Mouse (Mus musculus) gonadal fat pad, adult 2 months (tissue): ENCODE results near the gene Ptgdr2. TPM values are rescaled to one million over a fixed set of nuclear protein-coding genes. Genes with fewer than 3 reads are reported as not detected.

Source experiments
- DNase-seq: peaks from one replicate; pipeline ENCODE4 v3.0.0-alpha.2; 2012; ENCODE audit warnings: low read depth
- polyA plus RNA-seq: library from polyadenylated mRNA; depleted of rRNA; stranded (reverse); fragments of >200 nt; gene quantifications from 2 replicates; pipeline ENCODE4 v1.2.3, GENCODE M21; 2012

Ptgdr2 gene
- polyA plus RNA-seq, 1 experiment: 0.14 TPM

GRCm38 (mm10) chr19:10930641-10931040 is 6.3 kb upstream of the Ptgdr2 start:
- DNase-seq: no peak

GRCm38 (mm10) chr19:10935029-10935428 is 1.9 kb upstream of the Ptgdr2 start:
- no peak for DNase-seq

DNA sequence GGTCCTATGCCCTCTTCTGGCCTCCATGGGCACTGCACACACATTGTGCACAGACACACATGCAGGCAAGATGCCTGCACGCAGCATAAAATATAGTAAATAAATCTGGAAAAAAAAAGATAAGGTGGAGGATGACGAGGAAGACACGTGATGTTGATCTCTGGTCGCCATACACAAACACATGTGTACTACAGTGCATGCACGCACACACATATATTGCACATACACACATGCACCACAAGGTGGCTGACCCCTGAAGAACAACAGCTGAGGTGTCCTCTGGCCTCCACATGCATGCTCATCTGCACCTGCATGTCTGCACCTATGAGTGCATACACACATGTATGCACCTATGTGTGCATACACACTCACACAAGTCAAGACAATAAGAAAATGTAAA is 883 bp upstream of the Ptgdr2 start:
- no peak for DNase-seq

- DNase-seq: no peak
These were observed 1.8 kb downstream of the Ptgdr2 start for GRCm38 (mm10) chr19:10938771-10939170.

DNA sequence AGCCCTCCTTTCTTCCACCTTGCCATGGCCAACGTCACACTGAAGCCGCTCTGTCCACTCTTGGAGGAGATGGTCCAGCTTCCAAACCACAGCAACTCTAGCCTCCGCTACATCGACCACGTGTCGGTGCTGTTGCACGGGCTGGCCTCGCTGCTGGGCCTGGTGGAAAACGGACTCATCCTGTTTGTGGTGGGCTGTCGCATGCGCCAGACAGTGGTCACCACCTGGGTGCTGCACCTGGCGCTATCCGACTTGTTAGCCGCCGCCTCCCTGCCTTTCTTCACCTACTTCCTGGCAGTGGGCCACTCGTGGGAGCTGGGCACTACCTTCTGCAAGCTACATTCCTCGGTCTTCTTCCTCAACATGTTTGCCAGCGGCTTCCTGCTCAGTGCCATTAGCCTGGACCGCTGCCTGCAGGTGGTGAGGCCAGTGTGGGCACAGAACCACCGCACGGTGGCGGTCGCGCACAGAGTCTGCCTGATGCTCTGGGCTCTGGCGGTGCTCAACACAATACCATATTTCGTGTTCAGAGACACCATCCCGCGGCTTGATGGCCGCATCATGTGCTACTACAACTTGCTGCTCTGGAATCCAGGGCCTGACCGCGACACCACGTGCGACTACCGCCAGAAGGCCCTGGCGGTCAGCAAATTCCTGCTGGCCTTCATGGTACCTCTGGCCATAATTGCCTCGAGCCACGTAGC is 3.3 kb downstream of the Ptgdr2 start:
- peak; percentile 24 for DNase-seq

DNA sequence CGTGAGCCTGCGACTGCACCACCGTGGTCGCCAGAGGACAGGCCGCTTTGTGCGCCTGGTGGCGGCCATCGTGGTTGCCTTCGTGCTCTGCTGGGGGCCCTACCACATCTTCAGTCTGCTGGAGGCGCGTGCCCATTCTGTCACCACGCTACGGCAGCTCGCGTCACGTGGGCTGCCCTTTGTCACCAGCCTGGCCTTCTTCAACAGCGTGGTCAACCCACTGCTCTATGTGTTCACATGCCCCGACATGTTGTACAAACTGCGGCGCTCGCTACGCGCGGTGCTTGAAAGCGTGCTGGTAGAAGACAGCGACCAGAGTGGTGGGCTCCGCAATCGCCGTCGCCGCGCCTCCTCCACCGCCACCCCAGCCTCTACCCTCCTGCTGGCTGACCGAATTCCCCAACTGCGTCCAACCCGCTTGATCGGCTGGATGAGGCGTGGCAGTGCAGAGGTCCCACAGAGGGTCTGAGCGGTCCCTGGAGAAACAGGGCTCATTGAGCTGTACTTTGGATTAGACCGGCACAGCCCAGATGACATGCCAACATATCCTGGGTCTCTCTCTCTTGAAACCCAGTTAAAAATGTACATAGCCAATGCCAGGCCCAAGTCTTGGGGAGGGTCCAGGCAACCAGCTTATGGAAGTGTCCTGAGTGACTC is 4.0 kb downstream of the Ptgdr2 start:
- no peak for DNase-seq

DNA sequence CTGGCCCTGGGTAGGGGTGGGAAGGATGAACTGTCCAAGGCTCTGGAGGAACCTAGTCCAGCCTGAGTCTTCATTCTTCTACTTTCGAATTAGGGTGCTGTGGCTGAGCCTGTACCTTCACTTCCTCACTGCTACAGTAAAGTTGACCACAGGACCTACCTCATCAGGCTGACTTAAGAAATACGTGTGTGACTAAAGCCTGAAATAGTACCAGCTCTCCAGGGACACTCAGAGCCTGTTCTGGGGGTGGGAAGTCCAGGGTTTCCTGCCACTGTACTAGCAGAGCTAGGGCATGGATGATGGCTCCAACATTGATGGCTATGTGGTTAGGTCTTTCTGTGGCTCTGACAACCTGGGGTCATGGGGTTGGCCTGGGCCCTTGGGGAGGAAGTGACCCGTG is 7.0 kb downstream of the Ptgdr2 start:
- no peak for DNase-seq

DNA sequence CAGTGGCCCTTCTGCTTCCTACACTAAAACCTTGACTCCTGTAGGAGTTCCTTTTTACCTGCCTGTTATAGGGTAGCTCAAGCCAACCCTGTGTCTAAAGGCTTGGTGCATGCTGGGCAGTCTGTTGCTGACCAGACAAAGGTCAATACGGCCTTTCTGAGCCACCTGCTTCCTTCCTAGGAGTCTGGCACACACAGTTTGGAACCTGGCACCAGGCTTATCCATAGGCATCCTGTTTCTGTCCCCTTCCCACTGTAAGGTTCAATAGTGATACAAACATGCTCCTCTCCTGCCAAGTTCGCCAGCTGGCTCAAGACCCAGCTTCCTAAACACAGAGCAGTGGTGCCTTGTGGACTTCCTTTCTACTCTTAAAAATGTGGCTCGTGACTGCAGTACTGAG is 9.5 kb downstream of the Ptgdr2 start:
- DNase-seq: no peak

DNA sequence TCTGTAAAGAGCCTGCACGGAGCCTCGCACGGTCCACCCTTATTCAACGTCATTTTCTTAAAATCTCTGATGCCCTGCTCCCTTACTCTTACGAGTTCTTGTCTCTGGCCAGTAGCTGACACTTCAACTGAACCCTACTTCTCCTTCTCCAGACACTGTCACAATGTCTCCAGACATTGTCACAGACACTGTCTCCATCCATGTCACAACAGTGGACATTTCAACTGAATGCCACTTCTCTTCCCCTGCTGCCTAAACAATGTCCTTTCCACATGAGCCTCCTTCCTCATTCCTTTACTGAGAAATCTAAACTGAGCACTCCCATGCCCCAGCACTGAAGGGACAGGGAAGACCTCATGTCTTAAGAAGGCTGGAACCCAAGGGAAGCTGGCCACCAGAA is 10.3 kb downstream of the Ptgdr2 start:
- no peak for DNase-seq

DNA sequence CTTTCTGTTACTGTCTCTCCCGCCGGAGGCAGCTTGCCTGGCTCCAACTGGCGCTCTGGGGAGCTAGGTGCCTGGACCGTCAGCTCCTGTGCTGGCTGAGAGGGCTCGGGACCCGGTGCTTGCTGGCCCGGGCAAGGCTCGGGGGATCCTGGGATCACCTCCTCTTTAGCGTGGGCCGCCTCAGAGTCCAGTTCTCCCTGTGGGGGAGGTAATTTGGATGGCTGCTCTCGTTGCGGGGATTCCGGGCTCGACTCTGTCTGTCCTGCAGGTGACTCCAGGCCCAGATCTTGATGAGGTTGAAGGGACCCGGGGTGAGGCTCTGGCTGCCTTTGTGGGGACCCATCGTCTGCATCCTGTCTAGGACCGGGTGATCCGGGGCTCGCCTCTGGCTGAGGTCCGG is 11.5 kb downstream of the Ptgdr2 start:
- no peak for DNase-seq

- peak; percentile 83 for DNase-seq
These were observed 12.2 kb downstream of the Ptgdr2 start, which contains the start of gene Ccdc86 for GRCm38 (mm10) chr19:10949112-10949511. Gene Ccdc86 (minus strand): TSS chr19:10949266.

DNA sequence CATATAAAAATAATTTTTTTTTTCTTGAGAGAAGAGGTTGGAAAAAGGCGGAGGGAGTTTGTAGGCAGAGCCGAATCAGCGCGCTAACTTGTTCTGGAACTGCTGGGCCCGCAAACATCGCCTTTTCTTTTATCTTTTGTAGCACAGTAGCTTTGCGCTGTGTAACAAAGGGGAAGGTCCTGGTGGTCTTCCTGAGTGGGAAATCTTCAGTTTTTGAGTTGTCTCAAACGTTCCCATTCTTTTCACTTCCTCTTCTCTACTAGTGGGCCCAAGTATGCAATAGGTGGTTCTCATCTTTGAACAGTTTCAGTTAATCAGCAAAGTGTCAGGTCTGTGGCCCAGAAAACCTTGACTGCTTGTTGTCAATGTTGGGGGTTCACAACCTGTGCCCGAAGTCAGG is 12.6 kb downstream of the Ptgdr2 start:
- no peak for DNase-seq

GRCm38 (mm10) chr19:10952021-10952939 is 15.3 kb downstream of the Ptgdr2 start:
- DNase-seq: no peak

- DNase-seq: peak; percentile 31
These were observed 22.4 kb downstream of the Ptgdr2 start for GRCm38 (mm10) chr19:10959085-10959977.

GRCm38 (mm10) chr19:10959978-10960346 is 23.0 kb downstream of the Ptgdr2 start:
- DNase-seq: no peak

DNA sequence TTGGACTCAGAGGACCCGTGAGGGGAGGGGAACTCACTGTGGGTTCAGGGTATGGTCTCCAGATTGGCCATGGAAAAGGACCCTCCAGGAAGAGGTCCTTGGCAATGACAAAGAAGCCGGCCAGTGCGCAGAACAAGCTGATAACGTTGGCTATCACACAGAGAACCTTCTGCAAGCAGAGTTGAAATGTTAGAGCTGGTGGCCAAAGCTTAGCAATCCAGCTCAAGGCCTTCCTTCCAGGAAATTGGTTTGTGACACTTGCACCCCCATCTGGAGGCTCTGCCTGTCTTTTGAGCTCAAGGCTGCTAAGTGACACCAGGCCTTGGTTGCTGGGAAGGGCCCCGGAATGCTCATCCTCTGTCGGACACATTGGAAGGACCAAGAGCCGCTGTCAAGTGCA is 28.8 kb downstream of the Ptgdr2 start:
- no peak for DNase-seq

- DNase-seq: no peak
These were observed 31.6 kb downstream of the Ptgdr2 start for GRCm38 (mm10) chr19:10968578-10968977.

GRCm38 (mm10) chr19:10970457-10970856 is 33.5 kb downstream of the Ptgdr2 start:
- no peak for DNase-seq

DNA sequence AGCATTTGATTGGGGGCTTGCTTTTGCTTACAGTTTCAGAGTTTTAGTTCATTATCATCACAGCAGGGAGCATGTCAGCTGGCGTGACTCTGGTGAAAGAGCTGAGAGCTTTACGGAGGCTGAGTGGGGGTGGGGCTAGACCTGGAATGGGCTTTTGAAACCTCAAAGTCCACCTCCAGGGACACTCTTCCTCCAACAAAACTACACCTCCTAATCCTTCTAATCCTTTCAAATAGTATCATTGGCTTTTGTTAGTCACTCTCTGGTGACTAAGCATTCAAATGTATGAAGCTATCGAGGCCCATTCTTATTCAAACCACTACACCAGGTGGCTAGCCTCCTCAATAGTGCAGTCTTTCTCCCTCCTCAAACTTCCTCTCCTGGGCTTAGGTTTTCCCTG is 35.7 kb downstream of the Ptgdr2 start:
- DNase-seq: no peak

- no peak for DNase-seq
These were observed 36.2 kb downstream of the Ptgdr2 start for GRCm38 (mm10) chr19:10973187-10973586.

- no peak for DNase-seq
These were observed 37.4 kb downstream of the Ptgdr2 start, which contains the start of gene Ms4a10 for GRCm38 (mm10) chr19:10974238-10974865. Gene Ms4a10 (minus strand): TSS chr19:10974670.
